Mouse (Mus musculus) hindbrain, embryonic 13.5 days (tissue): ENCODE data around the gene Bspry. TPM values are rescaled to one million over a fixed set of nuclear protein-coding genes. Genes with fewer than 3 reads are reported as not detected.
"Not testable (repeated sequence)": the region's sequence is repeated elsewhere in the genome, so short reads cannot be mapped to it uniquely, and the experiment has no call there.

ENCODE experiments used
- ATAC-seq: fragments of 200-750 bp; cut with Nextera tagmentation; 2 replicates; pipeline ENCODE4 v1.8.0; 2017; ENCODE audit warnings: moderate TSS enrichment; ENCODE audit not compliant: low FRiP score
- H3K27ac ChIP-seq: fragments of 300-500 bp; sonication (generic); 2 replicates; pipeline ENCODE4 v1.5.1; 2015; ENCODE audit warnings: inconsistent platforms, mild to moderate bottlenecking, moderate library complexity
- H3K27me3 ChIP-seq: fragments of 300-500 bp; sonication (generic); 2 replicates; pipeline ENCODE4 v1.6.1; 2015; ENCODE audit warnings: mild to moderate bottlenecking, inconsistent platforms
- H3K36me3 ChIP-seq: fragments of 300-500 bp; sonication (generic); 2 replicates; pipeline ENCODE4 v1.6.1; 2015; ENCODE audit warnings: mild to moderate bottlenecking, inconsistent platforms
- H3K4me1 ChIP-seq: fragments of 300-500 bp; sonication (generic); replicated peaks from 2 replicates; pipeline ENCODE4 v1.6.1; 2015; ENCODE audit warnings: inconsistent platforms
- H3K4me2 ChIP-seq: fragments of 300-500 bp; sonication (generic); 2 replicates; pipeline ENCODE4 v1.6.1; 2015; ENCODE audit warnings: inconsistent platforms, mild to moderate bottlenecking, moderate library complexity
- H3K4me3 ChIP-seq: fragments of 300-500 bp; sonication (generic); 2 replicates; pipeline ENCODE4 v1.5.1; 2015; ENCODE audit warnings: mild to moderate bottlenecking, inconsistent platforms
- H3K9ac ChIP-seq: fragments of 300-500 bp; sonication (generic); 2 replicates; pipeline ENCODE4 v1.6.1; 2015; ENCODE audit warnings: mild to moderate bottlenecking, inconsistent platforms
- H3K9me3 ChIP-seq: fragments of 300-500 bp; sonication (generic); 2 replicates; pipeline ENCODE4 v1.6.1; 2016; ENCODE audit warnings: inconsistent platforms
- WGBS: fragments of 180-500 bp; shearing (Covaris S2); methylation state at CpG from one replicate; pipeline ENCODE4 v1.1.7; 2015; 5-methylcytosine and 5-hydroxymethylcytosine counted together
- polyA plus RNA-seq: library from polyadenylated mRNA; unstranded; fragments of >200 nt; fragmentation: Nextera tagmentation; extraction: Ambion mirVana; gene quantifications from 2 replicates; pipeline ENCODE4 v1.2.1, GENCODE M21; 2015

The Bspry gene
- polyA plus RNA-seq, 1 experiment from 2014 or later: 0.95 TPM

DNA sequence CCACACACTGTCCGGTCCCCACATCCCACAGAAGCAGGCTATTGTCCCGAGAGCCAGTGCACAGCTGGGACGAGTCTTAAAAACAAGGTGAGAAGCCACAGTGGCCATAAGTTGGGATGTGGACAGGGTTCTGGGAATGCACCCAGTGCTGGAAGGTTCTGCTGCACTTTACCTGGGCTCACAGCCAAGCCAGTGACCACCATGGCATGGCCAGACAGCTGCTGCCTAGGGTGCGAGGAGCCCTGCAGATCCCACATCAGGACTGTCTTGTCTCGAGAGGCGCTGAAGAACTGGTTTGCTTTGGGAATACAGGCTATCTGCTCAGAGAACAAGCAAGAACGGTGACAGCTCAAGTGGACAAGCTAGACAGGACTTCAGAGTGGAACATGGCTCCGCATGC, 19.5 kb upstream of the Bspry start:
- no peak overlapping the region for H3K9ac ChIP-seq
- no peaks in the 10 kb centered on the region for H3K27me3 ChIP-seq
- H3K4me1 ChIP-seq: no peaks in the 10 kb centered on the region
- 93% methylated on average over 8 of the region's 8 CpGs for WGBS
- H3K36me3 ChIP-seq: peaks cover 25% of the 10 kb centered on the region
- no peak overlapping the region for H3K4me3 ChIP-seq
- no peak overlapping the region for H3K4me2 ChIP-seq
- no peaks in the 10 kb centered on the region for H3K9me3 ChIP-seq
- H3K27ac ChIP-seq: no peak overlapping the region
- no peak for ATAC-seq

DNA sequence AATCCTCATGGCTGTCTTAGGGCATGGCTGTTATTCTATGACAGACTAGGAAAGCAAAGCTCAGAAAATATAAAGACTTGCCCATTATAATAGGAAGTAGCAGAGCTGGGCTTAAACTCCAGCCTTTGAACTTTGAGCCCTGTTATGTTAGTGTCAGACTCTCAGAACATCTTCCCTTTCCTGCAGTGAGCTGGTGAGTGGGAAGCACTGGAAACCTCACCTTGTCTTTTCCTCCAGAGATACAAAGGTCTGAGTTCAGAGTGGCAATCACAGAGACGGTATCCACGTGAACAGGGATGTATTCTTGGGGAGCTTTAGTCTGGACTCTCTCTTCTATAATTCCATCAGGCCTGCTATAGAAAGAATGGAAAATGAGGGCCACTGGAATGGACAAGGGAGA, 16.7 kb upstream of the Bspry start:
- H3K9me3 ChIP-seq: no peaks in the 10 kb centered on the region
- ATAC-seq: no peak
- WGBS: 83% methylated on average over 2 of the region's 2 CpGs
- no peak overlapping the region for H3K9ac ChIP-seq
- H3K36me3 ChIP-seq: peaks cover 25% of the 10 kb centered on the region
- no peaks in the 10 kb centered on the region for H3K27me3 ChIP-seq
- H3K4me3 ChIP-seq: no peak overlapping the region
- no peak overlapping the region for H3K4me2 ChIP-seq
- H3K4me1 ChIP-seq: no peaks in the 10 kb centered on the region
- H3K27ac ChIP-seq: no peak overlapping the region

DNA sequence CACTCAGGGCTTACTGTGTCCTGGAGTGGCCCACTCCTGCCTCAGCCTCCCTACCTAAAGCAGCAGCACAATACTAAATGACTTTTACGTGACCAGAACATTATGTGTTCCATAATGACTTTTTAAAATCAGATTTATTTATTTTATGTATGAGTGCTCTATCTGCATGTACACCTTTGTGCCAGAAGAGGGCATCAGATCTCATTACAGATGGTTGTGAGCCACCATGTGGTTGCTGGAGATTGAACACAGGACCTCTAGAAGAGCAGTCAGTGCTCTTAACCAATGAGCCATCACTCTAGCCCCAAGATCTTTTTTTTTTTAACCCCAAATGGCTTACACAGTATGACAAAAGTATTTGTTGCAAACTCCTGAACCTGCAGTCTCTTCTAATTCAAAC, 11.7 kb upstream of the Bspry start:
- no peak for ATAC-seq
- WGBS: 94% methylated on average over 1 of the region's 1 CpGs
- peaks cover 6% of the 10 kb centered on the region for H3K4me1 ChIP-seq
- no peak overlapping the region for H3K9ac ChIP-seq
- H3K27me3 ChIP-seq: no peaks in the 10 kb centered on the region
- H3K27ac ChIP-seq: no peak overlapping the region
- H3K36me3 ChIP-seq: peaks cover under 1% of the 10 kb centered on the region; the same call in 1 of the 2 replicates
- H3K9me3 ChIP-seq: no peaks in the 10 kb centered on the region; the same call in 1 of the 2 replicates
- H3K4me2 ChIP-seq: no peak overlapping the region
- H3K4me3 ChIP-seq: no peak overlapping the region

DNA sequence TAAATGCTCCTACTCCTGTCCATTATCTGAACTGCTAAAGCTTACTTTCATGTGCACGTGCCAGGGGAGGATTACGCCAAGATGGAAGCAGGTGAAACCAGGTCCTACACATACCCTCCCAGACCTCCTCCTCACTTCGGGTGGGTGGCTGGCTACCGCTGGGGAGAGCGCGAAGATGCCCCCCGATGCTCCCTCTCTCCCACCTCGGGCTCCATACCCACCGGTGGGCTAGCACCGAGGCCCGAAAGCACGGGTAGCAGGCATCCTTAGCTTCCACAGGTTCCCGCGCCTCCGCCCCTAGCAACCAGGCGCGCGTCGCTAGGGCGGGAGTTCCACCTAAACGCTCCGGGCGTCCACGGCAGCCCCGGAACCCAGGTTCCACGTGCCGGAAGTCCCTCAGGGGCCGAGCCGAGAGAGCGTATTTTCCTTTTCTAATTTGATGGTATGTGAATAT, 9.2 kb upstream of the Bspry start, which contains the start of gene Wdr31:
TSS of gene Wdr31 (minus strand) at position 299 of the 454 bp plus-strand sequence.
- Histone ChIP-seq H3K9me3 (no peaks in the 10 kb centered on the region; the same call in 1 of the 2 replicates), H3K9ac (peak within 1 kb of the TSS; percentile 74), H3K27ac (no peak within 1 kb of the TSS), H3K27me3 (0 out of 2 replicates have a peak, but pooled peaks cover 8% of the 10 kb centered on the region), H3K4me2 (peak within 1 kb of the TSS; percentile 70), H3K36me3 (no peaks in the 10 kb centered on the region), H3K4me3 (peak within 1 kb of the TSS; percentile 60), H3K4me1 (peaks cover 6% of the 10 kb centered on the region)
- under 1% methylated on average over 30 of the region's 30 CpGs for WGBS
- peak; percentile 94 for ATAC-seq

DNA sequence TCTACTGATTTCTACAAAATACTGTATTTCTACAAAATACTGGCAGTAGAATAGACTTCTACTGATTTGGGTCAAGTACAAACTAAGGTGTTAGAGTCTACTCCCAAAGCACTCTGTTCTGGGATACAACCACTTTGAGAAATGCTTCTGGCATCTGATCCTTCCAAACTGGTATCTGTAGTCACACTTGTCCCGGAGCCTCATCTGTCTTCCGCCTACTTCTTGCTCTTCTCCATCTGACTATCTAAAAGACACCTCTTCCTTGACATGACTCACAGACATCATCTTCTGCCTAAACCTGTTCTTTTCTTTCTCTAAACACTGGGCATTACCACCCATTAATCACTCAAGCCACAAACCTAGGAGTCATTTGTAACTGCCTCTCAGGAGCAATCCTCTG, 7.8 kb upstream of the Bspry start:
- peaks cover 12% of the 10 kb centered on the region; the same call in 1 of the 2 replicates for H3K27me3 ChIP-seq
- no peak overlapping the region for H3K27ac ChIP-seq
- no peak overlapping the region for H3K4me2 ChIP-seq
- peaks cover 6% of the 10 kb centered on the region for H3K4me1 ChIP-seq
- no peak overlapping the region for H3K9ac ChIP-seq
- no peaks in the 10 kb centered on the region; the same call in 1 of the 2 replicates for H3K9me3 ChIP-seq
- ATAC-seq: no peak
- no peaks in the 10 kb centered on the region for H3K36me3 ChIP-seq
- 90% methylated on average over 2 of the region's 2 CpGs for WGBS
- no peak overlapping the region for H3K4me3 ChIP-seq

DNA sequence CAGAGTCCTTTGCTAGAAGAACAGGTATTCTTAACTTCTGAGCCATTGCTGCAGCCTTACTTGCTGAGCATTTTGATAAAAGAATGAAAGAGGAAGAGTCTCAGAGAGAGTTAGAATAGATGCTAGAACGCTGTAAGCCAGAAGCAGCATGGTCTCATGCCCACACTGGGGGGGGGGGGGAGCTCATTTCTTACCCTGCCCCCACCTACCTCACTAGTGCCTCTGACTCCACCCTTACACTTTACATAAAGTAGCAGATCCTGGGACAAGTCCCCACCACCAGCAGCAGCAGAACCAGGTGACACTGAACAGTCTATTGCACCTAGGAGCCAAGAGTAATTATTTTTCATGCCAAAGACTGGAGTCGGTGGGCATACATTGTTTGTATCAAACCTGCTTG, 4.7 kb upstream of the Bspry start:
- H3K9ac ChIP-seq: no peak overlapping the region
- H3K4me2 ChIP-seq: no peak overlapping the region
- no peak overlapping the region for H3K27ac ChIP-seq
- ATAC-seq: no peak
- no peak overlapping the region for H3K4me3 ChIP-seq
- peaks cover 10% of the 10 kb centered on the region for H3K4me1 ChIP-seq
- peaks cover 37% of the 10 kb centered on the region for H3K27me3 ChIP-seq
- no peaks in the 10 kb centered on the region for H3K9me3 ChIP-seq
- H3K36me3 ChIP-seq: no peaks in the 10 kb centered on the region
- 94% methylated on average over 2 of the region's 2 CpGs for WGBS

DNA sequence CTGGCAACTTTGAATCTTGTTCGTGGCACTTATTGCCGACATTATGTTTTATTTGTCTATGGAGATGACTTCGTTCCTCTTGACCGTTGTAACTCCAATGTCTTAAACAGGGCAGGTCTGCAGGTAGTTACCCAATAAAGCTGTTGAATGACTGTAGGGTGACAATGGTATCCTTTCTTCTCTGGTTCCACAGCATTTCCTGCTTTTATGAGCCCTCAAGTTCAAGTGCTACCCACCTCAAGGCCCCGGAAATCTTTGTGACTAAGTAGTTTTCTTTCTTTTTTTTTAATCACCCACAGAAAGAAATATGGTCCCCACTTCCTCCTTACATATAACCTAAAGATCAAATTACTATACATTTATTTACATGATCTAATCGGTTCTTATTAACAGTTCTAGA, 4.1 kb upstream of the Bspry start:
- no peak for ATAC-seq
- Histone ChIP-seq H3K27me3 (peaks cover 44% of the 10 kb centered on the region), H3K4me3 (no peak overlapping the region), H3K4me2 (no peak overlapping the region), H3K9me3 (no peaks in the 10 kb centered on the region), H3K9ac (no peak overlapping the region), H3K27ac (no peak overlapping the region), H3K36me3 (no peaks in the 10 kb centered on the region), H3K4me1 (peaks cover 9% of the 10 kb centered on the region)
- 91% methylated on average over 6 of the region's 6 CpGs for WGBS

DNA sequence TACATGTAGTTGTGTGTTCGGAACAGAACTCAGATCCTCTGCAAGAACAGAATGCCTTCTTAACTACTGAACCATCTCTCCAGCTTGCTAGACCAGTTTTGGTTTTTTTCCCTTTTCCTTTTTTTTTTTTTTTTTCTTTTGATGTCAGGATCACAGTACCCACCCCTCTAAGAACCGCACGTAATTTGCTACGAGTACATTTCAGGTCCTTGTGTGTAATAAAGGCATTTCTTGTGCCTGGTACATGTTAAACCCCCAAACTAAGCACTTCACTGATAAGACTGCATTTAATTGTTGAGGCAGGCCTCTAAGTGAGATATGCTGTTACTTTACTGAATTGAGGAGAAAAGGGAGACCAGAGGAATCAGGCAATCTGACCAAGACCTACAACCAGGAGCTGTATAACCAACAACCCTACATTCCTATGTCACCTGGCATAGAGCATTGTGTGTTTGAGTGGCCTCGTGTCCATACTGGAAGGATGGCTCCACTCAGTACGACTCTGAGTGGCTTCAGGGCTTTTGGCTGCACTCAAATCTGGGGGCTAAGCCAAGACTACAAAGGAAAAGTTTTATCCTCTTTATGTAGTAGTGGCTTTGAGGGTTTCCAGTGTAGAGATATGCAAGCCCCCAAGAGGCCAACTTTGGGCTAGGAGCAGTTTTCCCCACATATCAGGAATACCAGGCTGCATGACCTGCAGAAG, 2.2 kb upstream of the Bspry start:
- H3K4me3 ChIP-seq: no peak overlapping the region
- H3K27ac ChIP-seq: no peak overlapping the region
- peaks cover 62% of the 10 kb centered on the region for H3K27me3 ChIP-seq
- no peak overlapping the region for H3K4me2 ChIP-seq
- H3K9me3 ChIP-seq: no peaks in the 10 kb centered on the region
- no peak overlapping the region for H3K9ac ChIP-seq
- no peak for ATAC-seq
- peaks cover 10% of the 10 kb centered on the region for H3K4me1 ChIP-seq
- H3K36me3 ChIP-seq: no peaks in the 10 kb centered on the region
- WGBS: 91% methylated on average over 6 of the region's 6 CpGs

DNA sequence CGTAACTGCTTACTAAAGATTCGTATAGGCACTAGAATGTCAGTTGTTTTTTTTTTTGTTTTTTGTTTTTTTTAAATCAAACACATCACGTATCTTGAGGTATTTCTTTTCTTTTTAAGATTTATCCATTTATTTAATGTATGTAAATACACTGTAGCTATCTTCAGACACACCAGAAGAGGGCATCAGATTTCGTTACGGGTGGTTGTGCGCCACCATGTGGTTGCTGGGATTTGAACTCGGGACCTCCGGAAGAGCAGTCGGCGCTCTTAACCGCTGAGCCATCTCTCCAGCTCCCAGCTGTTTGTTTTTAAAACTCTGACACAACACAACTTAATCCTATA, 288 bp upstream of the Bspry start:
- not testable (repeated sequence) for H3K9ac ChIP-seq

DNA sequence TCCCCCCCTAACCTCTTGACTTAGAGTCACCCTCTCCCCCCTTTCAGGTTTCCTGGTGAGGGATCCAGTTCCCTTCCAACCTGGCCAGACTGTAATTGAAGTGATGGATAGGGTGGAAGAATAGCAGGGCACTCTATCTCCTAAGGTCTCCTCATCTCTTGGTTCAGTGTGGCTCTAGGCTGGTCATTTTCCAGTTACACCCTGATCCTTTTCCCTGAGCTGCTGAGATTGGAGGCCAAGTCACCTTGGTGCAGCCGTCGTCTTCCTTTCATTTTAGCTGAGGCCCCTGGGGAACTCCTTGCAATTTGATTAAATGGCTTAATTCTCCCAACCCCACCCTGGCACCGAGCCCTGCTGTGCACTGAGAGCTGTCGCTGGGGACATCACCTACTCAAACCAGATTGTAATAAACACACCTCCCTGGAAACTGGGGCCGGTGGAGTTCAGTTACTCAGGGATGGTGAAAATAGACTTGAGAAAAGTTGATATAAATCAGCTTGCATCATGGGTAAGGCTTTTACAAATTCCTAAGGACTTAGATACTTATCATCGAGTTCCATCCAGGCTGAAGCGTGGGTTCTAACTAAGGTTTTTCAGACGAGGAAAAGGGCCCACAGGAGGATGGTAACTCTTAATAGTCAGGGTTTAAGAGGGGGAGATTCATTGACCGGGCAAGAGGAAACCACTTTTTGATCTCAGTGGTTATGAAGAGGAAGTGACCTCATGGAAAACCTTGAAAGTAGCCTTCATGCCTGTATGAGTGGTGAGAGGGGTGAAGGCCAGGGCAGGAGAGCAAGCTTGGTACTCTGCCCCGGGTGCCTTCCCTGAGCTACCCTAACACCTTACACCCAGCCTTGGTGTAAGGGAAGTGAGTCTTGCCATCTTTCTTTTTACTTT, 1.1 kb downstream of the Bspry start:
- Histone ChIP-seq H3K9me3 (no peaks in the 10 kb centered on the region), H3K4me2 (no peak overlapping the region), H3K27ac (no peak overlapping the region), H3K9ac (no peak overlapping the region), H3K36me3 (no peaks in the 10 kb centered on the region), H3K4me1 (peaks cover 10% of the 10 kb centered on the region), H3K4me3 (no peak overlapping the region), H3K27me3 (peaks cover 55% of the 10 kb centered on the region)
- ATAC-seq: peak; percentile 43; the same call in 1 of the 2 replicates
- 46% methylated on average over 10 of the region's 10 CpGs for WGBS

More for the DNA sequence above, 288 bp upstream of the Bspry start:
- ATAC-seq, H3K36me3 ChIP-seq, H3K9me3 ChIP-seq, H3K27ac ChIP-seq: not testable (repeated sequence)
- Histone ChIP-seq H3K4me1 (peaks cover 10% of the 10 kb centered on the region), H3K4me3 (peak overlapping the region; percentile 44), H3K4me2 (peak overlapping the region; percentile 73), H3K27me3 (peaks cover 58% of the 10 kb centered on the region)
- WGBS: 15% methylated on average over 11 of the region's 11 CpGs

DNA sequence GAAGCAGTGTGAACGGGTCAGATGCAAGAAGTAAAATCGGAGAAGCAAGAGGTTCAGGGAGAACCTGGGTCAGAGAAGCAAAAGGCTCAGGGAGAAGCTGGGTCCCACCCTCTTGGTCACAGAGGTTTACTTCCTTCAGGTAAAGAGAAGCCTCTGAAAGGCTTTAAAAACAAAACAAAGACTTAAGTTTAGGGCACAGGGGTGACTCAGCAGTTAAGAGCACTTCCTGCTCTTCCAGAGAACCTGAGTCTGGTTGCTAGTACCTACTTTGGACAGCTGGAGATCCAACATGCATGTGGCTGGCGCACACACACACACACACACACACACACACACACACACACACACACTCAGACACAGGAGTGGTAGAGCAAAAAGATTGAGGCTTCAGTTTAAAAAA, 5.1 kb downstream of the Bspry start:
- Histone ChIP-seq H3K4me3 (no peak overlapping the region), H3K27ac (no peak overlapping the region), H3K27me3 (peaks cover 27% of the 10 kb centered on the region), H3K9me3 (no peaks in the 10 kb centered on the region), H3K4me2 (no peak overlapping the region), H3K36me3 (no peaks in the 10 kb centered on the region), H3K4me1 (peaks cover 6% of the 10 kb centered on the region), H3K9ac (no peak overlapping the region)
- no peak for ATAC-seq
- WGBS: 81% methylated on average over 3 of the region's 3 CpGs

DNA sequence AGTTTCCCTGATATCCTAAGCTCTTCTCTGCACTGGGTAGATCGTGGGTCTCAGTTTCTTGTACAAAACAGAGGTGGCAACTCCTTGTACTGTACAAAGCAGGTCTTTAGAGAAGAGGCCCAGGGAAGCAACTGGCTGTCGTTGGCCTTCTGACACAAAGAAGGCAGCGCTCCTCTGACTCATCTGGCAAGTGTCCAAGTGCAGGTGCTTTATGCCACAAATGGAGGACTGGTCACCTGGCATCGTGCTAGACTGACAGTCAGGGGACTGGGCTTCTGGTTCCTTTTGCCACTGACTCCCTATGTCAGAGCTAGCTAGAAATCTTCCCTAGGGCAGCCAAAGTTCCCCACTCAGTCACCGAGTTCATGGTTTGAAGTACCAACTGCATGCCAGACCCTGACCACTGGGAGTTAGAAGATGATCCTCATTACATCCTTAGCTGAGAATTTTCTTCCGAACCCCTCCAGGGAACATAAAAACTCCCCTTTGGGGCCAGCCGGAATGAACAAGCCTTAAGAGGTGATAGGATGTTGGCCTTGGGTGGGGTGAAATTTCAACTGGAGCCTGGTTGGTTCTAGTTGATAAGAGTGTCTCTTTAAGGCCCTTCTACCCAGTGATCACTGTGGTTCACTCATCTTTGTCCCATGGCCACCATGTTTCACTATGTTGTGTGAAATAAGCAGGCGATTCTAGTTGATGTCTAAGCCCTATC, 5.8 kb downstream of the Bspry start:
- Histone ChIP-seq H3K4me3 (no peak overlapping the region), H3K27ac (no peak overlapping the region), H3K9me3 (no peaks in the 10 kb centered on the region), H3K4me2 (no peak overlapping the region), H3K36me3 (no peaks in the 10 kb centered on the region), H3K4me1 (0 out of 2 replicates have a peak, but pooled peaks cover 3% of the 10 kb centered on the region), H3K27me3 (peaks cover 20% of the 10 kb centered on the region), H3K9ac (no peak overlapping the region)
- 89% methylated on average over 8 of the region's 8 CpGs for WGBS
- no peak for ATAC-seq
